Mouse (Mus musculus) mouse embryonic stem cell (cell line): ENCODE results near the gene Gm13694.

ENCODE experiments used
- in situ Hi-C, 2 experiments: fragments of 300-500 bp; cut with MboI; formaldehyde crosslinking; loops; 1 replicate in 1 of 2; 3 replicates in 1 of 2; pipeline ENCODE4 v1.14.3; 2019 to 2020; ENCODE audit warnings: low sequenced_read_pairs in 2 of 2, low pct_unique_long_range_greater_than_20kb in 1 of 2, mixed read lengths in 1 of 2; ENCODE audit not compliant: unreplicated experiment in 1 of 2

Gm13694 gene

GRCm38 (mm10) chr2:84021930-84022329 is 43.2 kb downstream of the Gm13694 start:
- in situ Hi-C loops, result no loop called here

- in situ Hi-C loops, result no loop called here
Measured at GRCm38 (mm10) chr2:84022905-84023304, 44.2 kb downstream of the Gm13694 start.

- in situ Hi-C loops, result no loop called here
Measured at GRCm38 (mm10) chr2:84023319-84023718, 44.6 kb downstream of the Gm13694 start.

- in situ Hi-C loops, result no loop called here
Measured at GRCm38 (mm10) chr2:84025217-84025616, 46.5 kb downstream of the Gm13694 start.
